Mouse (Mus musculus): ENCODE data around the gene Sox8.

- TF ChIP-seq SMC3 (IDR thresholded peaks at IDR 0.05; ENCODE audit: low read depth, low read length) (no peak), POLR2A (IDR thresholded peaks at IDR 0.05; ENCODE audit: control insufficient read depth in 1 of 2, insufficient read depth in 1 of 2, low read depth in 1 of 2, low read length in 2 of 2, poor library complexity in 1 of 2) (no peak), CTCF (IDR thresholded peaks at IDR 0.05 in 2 of 3, conservative IDR thresholded peaks at IDR 0.05 in 1 of 3; ENCODE audit: control insufficient read depth in 1 of 3, insufficient read depth in 1 of 3, low read depth in 2 of 3, low read length in 3 of 3, poor library complexity in 1 of 3, severe bottlenecking in 1 of 3) (no peak)
Measured at GRCm38 (mm10) chr17:25538945-25539875, 31.3 kb downstream of the Sox8 start.
